Mouse (Mus musculus) cerebellum, adult 2 months (tissue): ENCODE measurements around the gene Hk2.

Source experiments
- CTCF ChIP-seq: fragments of 200-500 bp; IDR thresholded peaks from 2 replicates; pipeline ENCODE4 v1.5.1; 2011; ENCODE audit warnings: low read depth, mild to moderate bottlenecking, control low read depth, low read length, moderate library complexity, borderline replicate concordance; ENCODE audit not compliant: insufficient read depth
- POLR2A ChIP-seq: fragments of 200-500 bp; IDR thresholded peaks from 2 replicates; pipeline ENCODE4 v1.6.1; 2011; ENCODE audit warnings: low read length, control low read depth, borderline replicate concordance; ENCODE audit not compliant: insufficient read depth

GRCm38 (mm10) chr6:82716126-82716525 lies 58.1 kb downstream of the Hk2 start:
- TF ChIP-seq CTCF = no peak
- no peak for TF ChIP-seq POLR2A
